Comparison of ENCODE assay signal across 35 mouse cellular contexts in the genomic region with DNA sequence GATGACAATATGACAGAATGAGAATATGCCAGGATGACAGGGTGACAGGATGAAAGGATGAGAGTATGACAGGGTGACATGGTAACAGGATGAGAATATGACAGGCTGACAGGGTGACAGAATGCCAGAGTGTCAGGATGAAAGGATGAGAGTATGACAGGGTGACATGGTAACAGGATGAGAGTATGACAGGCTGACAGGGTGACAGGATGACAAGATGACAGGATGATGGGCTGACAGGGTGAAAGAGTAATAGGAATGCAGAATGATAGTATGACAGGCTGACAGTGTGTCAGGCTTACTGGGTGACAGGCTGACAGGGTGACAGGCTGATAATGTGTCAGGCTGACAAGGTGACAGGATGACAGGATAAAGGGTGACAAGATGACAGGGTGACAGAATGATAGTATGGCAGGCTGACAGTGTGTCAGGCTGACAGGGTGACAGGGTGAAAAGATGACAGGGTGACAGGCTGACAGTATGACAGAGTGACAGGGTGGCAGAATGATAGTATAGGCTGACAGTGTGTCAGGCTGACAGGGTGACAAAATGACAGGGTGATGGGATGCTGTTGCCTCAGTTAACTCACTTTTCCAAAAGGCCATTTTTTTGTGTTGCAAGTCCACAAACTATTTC. TPM values are rescaled to one million over a fixed set of nuclear protein-coding genes. Genes with fewer than 3 reads are reported as not detected.
DNase-seq lines count a peak whose midpoint lies in the region; ATAC-seq and TF ChIP-seq lines count a peak whose summit lies in the region.
"Had no signal": no experiment of that assay in that cellular context is flagged by ENCODE, and none has a peak within 500 bp of the region (broad histone marks: within the 10 kb centered on the region; RNA-seq: fewer than 3 reads in every experiment).

No protein-coding gene starts in this region.

- no peaks in the 10 kb centered on the region for H3K36me3 ChIP-seq in forebrain, embryonic 13.5 days (ENCODE audit: poor library complexity, severe bottlenecking)
- no peaks in the 10 kb centered on the region for H3K36me3 ChIP-seq in forebrain, embryonic 14.5 days (ENCODE audit: control insufficient read depth, insufficient read depth, low read length)
- H3K36me3 ChIP-seq in lung, embryonic 14.5 days (ENCODE audit: insufficient read depth): no peaks in the 10 kb centered on the region
- H3K36me3 ChIP-seq in midbrain, embryonic 11.5 days (ENCODE audit: control insufficient read depth, insufficient read depth, low read length): no peaks in the 10 kb centered on the region
- H3K36me3 ChIP-seq in midbrain, embryonic 15.5 days (replicated peaks): no peaks in the 10 kb centered on the region
- H3K36me3 ChIP-seq: embryonic facial prominence, embryonic 12.5 days; hindbrain, embryonic 10.5 days; intestine, embryonic 15.5 days; limb, embryonic 15.5 days; liver, embryonic 13.5 days; neural tube, embryonic 15.5 days had no signal

- TF ChIP-seq CTCF in lung, embryonic 14.5 days (IDR thresholded peaks at IDR 0.05; ENCODE audit: low read depth): no peak
- TF ChIP-seq CTCF in lung, adult 2 months (IDR thresholded peaks at IDR 0.05; ENCODE audit: insufficient read depth, low read length): no peak

- peak; percentile 58 for ATAC-seq in forebrain, embryonic 13.5 days
- no peak for ATAC-seq in forebrain, embryonic 14.5 days
- peak; percentile 90 for ATAC-seq in lung, embryonic 14.5 days (ENCODE audit: insufficient read depth)
- peak; percentile 50 for ATAC-seq in midbrain, embryonic 11.5 days (ENCODE audit: low FRiP score)
- no peak for ATAC-seq in midbrain, embryonic 15.5 days (replicated peaks)
- ATAC-seq in megakaryocyte-erythroid progenitor cell, adult 5-6 weeks (replicated peaks; ENCODE audit: low FRiP score, low TSS enrichment, poor library complexity, severe bottlenecking): peak; percentile 37; the same call in 1 of the 2 replicates
- ATAC-seq: hindbrain, embryonic 16.5 days; intestine, embryonic 15.5 days; lung, postnatal 0 days; Patski had no signal

- H3K9ac ChIP-seq in forebrain, embryonic 13.5 days: no peak overlapping the region
- no peak overlapping the region for H3K9ac ChIP-seq in forebrain, embryonic 14.5 days (ENCODE audit: low read length)
- H3K9ac ChIP-seq in lung, embryonic 14.5 days: no peak overlapping the region
- H3K9ac ChIP-seq in midbrain, embryonic 11.5 days (ENCODE audit: low read length): no peak overlapping the region
- no peak overlapping the region for H3K9ac ChIP-seq in midbrain, embryonic 15.5 days
- H3K9ac ChIP-seq: embryonic facial prominence, embryonic 12.5 days; intestine, embryonic 15.5 days; limb, embryonic 15.5 days; liver, embryonic 13.5 days; neural tube, embryonic 15.5 days had no signal

- no peak for TF ChIP-seq POLR2A in lung, adult 2 months (IDR thresholded peaks at IDR 0.05; ENCODE audit: borderline replicate concordance, extremely low read depth, low read depth, low read length)

- H3K27ac ChIP-seq in forebrain, embryonic 13.5 days: no peak overlapping the region
- H3K27ac ChIP-seq in forebrain, embryonic 14.5 days (ENCODE audit: low read depth, low read length): no peak overlapping the region
- no peak overlapping the region for H3K27ac ChIP-seq in lung, embryonic 14.5 days (ENCODE audit: low read depth)
- H3K27ac ChIP-seq in midbrain, embryonic 11.5 days (ENCODE audit: low read depth, low read length): no peak overlapping the region
- H3K27ac ChIP-seq in midbrain, embryonic 15.5 days: no peak overlapping the region
- H3K27ac ChIP-seq: embryonic facial prominence, embryonic 12.5 days; hindbrain, embryonic 10.5 days; intestine, embryonic 15.5 days; layer of hippocampus, adult 2 months; left cerebral cortex, adult 2 months; limb, embryonic 15.5 days; liver, embryonic 13.5 days; neural tube, embryonic 15.5 days; stomach, postnatal 0 days had no signal

- no peak overlapping the region for H3K4me2 ChIP-seq in forebrain, embryonic 13.5 days
- H3K4me2 ChIP-seq in forebrain, embryonic 14.5 days (ENCODE audit: low read length): no peak overlapping the region
- H3K4me2 ChIP-seq in lung, embryonic 14.5 days: no peak overlapping the region
- H3K4me2 ChIP-seq in midbrain, embryonic 11.5 days: no peak overlapping the region
- H3K4me2 ChIP-seq in midbrain, embryonic 15.5 days: no peak overlapping the region
- H3K4me2 ChIP-seq: embryonic facial prominence, embryonic 12.5 days; intestine, embryonic 15.5 days; limb, embryonic 15.5 days; liver, embryonic 13.5 days; neural tube, embryonic 15.5 days had no signal

- no peak for DNase-seq in forebrain, embryonic 14.5 days (ENCODE audit: low spot score)
- DNase-seq in lung, embryonic 14.5 days: peak; percentile 33
- no peak for DNase-seq in lung, adult 2 months
- no peak for DNase-seq in midbrain, embryonic 11.5 days (ENCODE audit: low spot score, missing footprints)
- DNase-seq in left cerebral cortex, adult 9 months (ENCODE audit: low spot score in 2 of 2): no peak
- DNase-seq: adrenal gland, postnatal 10 days; cerebellum, adult 8-10 months; cerebellum, postnatal 25 days; heart, postnatal 14 days; kidney, adult 2 months; kidney, postnatal 36 days; liver, embryonic 13.5 days; retina, postnatal 1 day; right cerebral cortex, postnatal 14 days; thymus, adult 18-20 months; thymus, postnatal 25 days had no signal

- H3K27me3 ChIP-seq in forebrain, embryonic 13.5 days: no peaks in the 10 kb centered on the region
- H3K27me3 ChIP-seq in forebrain, embryonic 14.5 days (replicated peaks; ENCODE audit: control insufficient read depth, insufficient read depth, low read length): no peaks in the 10 kb centered on the region
- no peaks in the 10 kb centered on the region for H3K27me3 ChIP-seq in lung, embryonic 14.5 days (ENCODE audit: insufficient read depth, low read length)
- no peaks in the 10 kb centered on the region for H3K27me3 ChIP-seq in midbrain, embryonic 11.5 days (ENCODE audit: control insufficient read depth, insufficient read depth, low read length)
- no peaks in the 10 kb centered on the region for H3K27me3 ChIP-seq in midbrain, embryonic 15.5 days (replicated peaks)
- H3K27me3 ChIP-seq: embryonic facial prominence, embryonic 12.5 days; intestine, embryonic 15.5 days; limb, embryonic 15.5 days; liver, embryonic 13.5 days; neural tube, embryonic 15.5 days; Patski had no signal

- H3K4me3 ChIP-seq in forebrain, embryonic 13.5 days: no peak overlapping the region
- no peak overlapping the region for H3K4me3 ChIP-seq in forebrain, embryonic 14.5 days (ENCODE audit: low read depth, low read length)
- no peak overlapping the region for H3K4me3 ChIP-seq in lung, embryonic 14.5 days (ENCODE audit: low read depth, low read length)
- H3K4me3 ChIP-seq in lung, adult 2 months (replicated peaks; ENCODE audit: extremely low read depth, low read depth, low read length): no peak overlapping the region
- H3K4me3 ChIP-seq in midbrain, embryonic 11.5 days (ENCODE audit: low read depth, low read length): no peak overlapping the region
- H3K4me3 ChIP-seq in midbrain, embryonic 15.5 days: no peak overlapping the region
- H3K4me3 ChIP-seq: embryonic facial prominence, embryonic 12.5 days; hindbrain, embryonic 10.5 days; intestine, embryonic 15.5 days; layer of hippocampus, adult 2 months; left cerebral cortex, adult 2 months; limb, embryonic 15.5 days; liver, embryonic 13.5 days; neural tube, embryonic 15.5 days had no signal

- no peaks in the 10 kb centered on the region; the same call in 1 of the 2 replicates for H3K9me3 ChIP-seq in forebrain, embryonic 13.5 days (replicated peaks)
- no peaks in the 10 kb centered on the region for H3K9me3 ChIP-seq in forebrain, embryonic 14.5 days (replicated peaks; ENCODE audit: control insufficient read depth, low read length)
- H3K9me3 ChIP-seq in lung, embryonic 14.5 days (ENCODE audit: low read depth, low read length): no peaks in the 10 kb centered on the region
- H3K9me3 ChIP-seq in midbrain, embryonic 11.5 days (ENCODE audit: control insufficient read depth, low read length): no peaks in the 10 kb centered on the region
- no peaks in the 10 kb centered on the region for H3K9me3 ChIP-seq in midbrain, embryonic 15.5 days
- H3K9me3 ChIP-seq: embryonic facial prominence, embryonic 12.5 days; intestine, embryonic 15.5 days; limb, embryonic 15.5 days; liver, embryonic 13.5 days; neural tube, embryonic 15.5 days had no signal

- no peaks in the 10 kb centered on the region for H3K4me1 ChIP-seq in forebrain, embryonic 13.5 days
- no peaks in the 10 kb centered on the region for H3K4me1 ChIP-seq in forebrain, embryonic 14.5 days (ENCODE audit: control insufficient read depth, insufficient read depth, low read length)
- H3K4me1 ChIP-seq in lung, embryonic 14.5 days (ENCODE audit: insufficient read depth): no peaks in the 10 kb centered on the region
- no peaks in the 10 kb centered on the region for H3K4me1 ChIP-seq in lung, adult 2 months (ENCODE audit: control insufficient read depth, insufficient read depth, low read length)
- H3K4me1 ChIP-seq in midbrain, embryonic 11.5 days (ENCODE audit: control insufficient read depth, insufficient read depth, low read length): no peaks in the 10 kb centered on the region
- no peaks in the 10 kb centered on the region for H3K4me1 ChIP-seq in midbrain, embryonic 15.5 days
- H3K4me1 ChIP-seq: hindbrain, embryonic 10.5 days; intestine, embryonic 15.5 days; limb, embryonic 15.5 days; liver, embryonic 13.5 days; neural tube, embryonic 15.5 days had no signal

RNA-seq across cellular contexts. Expression of gene Spata9, which starts 11.5 kb away (rescaled TPM):
- polyA plus RNA-seq in forebrain, embryonic 13.5 days (2015; fragmentation: Nextera tagmentation; extraction: Ambion mirVana): 1.2 and 1.8 TPM in 2 replicates
- polyA plus RNA-seq in forebrain, embryonic 14.5 days (2014; fragmentation: Nextera tagmentation; extraction: Ambion mirVana): 2.2 and 2.4 TPM in 2 replicates
- 0.81 and 0.82 TPM in 2 replicates for polyA plus RNA-seq in lung, embryonic 14.5 days (2014; fragmentation: Nextera tagmentation; extraction: Ambion mirVana)
- not detected in 2 replicates for polyA plus RNA-seq in lung, adult 2 months (2012; rRNA removed)
- 0.72 and 1.0 TPM in 2 replicates for polyA plus RNA-seq in midbrain, embryonic 11.5 days (2014; fragmentation: Nextera tagmentation; extraction: Ambion mirVana)
- polyA plus RNA-seq in midbrain, embryonic 15.5 days (2015; fragmentation: Nextera tagmentation; extraction: Ambion mirVana): 2.2 and 3.6 TPM in 2 replicates
- total RNA-seq in megakaryocyte-erythroid progenitor cell, adult 5-6 weeks (2014; fragmentation: Nextera tagmentation): 0.98 TPM in 1 of 2 replicates, not detected in the other
- total RNA-seq in megakaryocyte-erythroid progenitor cell, adult 5-6 weeks (2017): not detected in 2 replicates
- total RNA-seq: adrenal gland, postnatal 10 days; gastrocnemius, adult 8-10 months; heart, adult 8-10 months; heart, postnatal 14 days; left cerebral cortex, adult 2 months; left cerebral cortex, postnatal 36 days; megakaryocyte progenitor cell, adult 5-6 weeks; MEL had no signal
- polyA plus RNA-seq: kidney, adult 2 months had no signal

RNA-seq across cellular contexts. Expression of gene Rhobtb3, which starts 11.8 kb away (rescaled TPM):
- polyA plus RNA-seq in forebrain, embryonic 13.5 days (2015; fragmentation: Nextera tagmentation; extraction: Ambion mirVana): 38.3 and 38.7 TPM in 2 replicates
- polyA plus RNA-seq in forebrain, embryonic 14.5 days (2014; fragmentation: Nextera tagmentation; extraction: Ambion mirVana): 38.3 and 40.2 TPM in 2 replicates
- polyA plus RNA-seq in lung, embryonic 14.5 days (2014; fragmentation: Nextera tagmentation; extraction: Ambion mirVana): 49.2 and 52.4 TPM in 2 replicates
- 3.3 and 4.6 TPM in 2 replicates for polyA plus RNA-seq in lung, adult 2 months (2012; rRNA removed)
- polyA plus RNA-seq in midbrain, embryonic 11.5 days (2014; fragmentation: Nextera tagmentation; extraction: Ambion mirVana): 71.1 and 72.3 TPM in 2 replicates
- polyA plus RNA-seq in midbrain, embryonic 15.5 days (2015; fragmentation: Nextera tagmentation; extraction: Ambion mirVana): 22.9 and 23.2 TPM in 2 replicates
- total RNA-seq in megakaryocyte-erythroid progenitor cell, adult 5-6 weeks (2014; fragmentation: Nextera tagmentation): 5.3 and 5.4 TPM in 2 replicates
- total RNA-seq in megakaryocyte-erythroid progenitor cell, adult 5-6 weeks (2017): 4.3 and 16.0 TPM in 2 replicates
- total RNA-seq: MEL had no signal

Comparison
In these comparisons a context has a peak if more than half of its experiments do, and no peak if none do; other contexts are left out.
1. ATAC-seq: peak in forebrain, embryonic 13.5 days (single experiment), lung, embryonic 14.5 days (single experiment), midbrain, embryonic 11.5 days (single experiment) and megakaryocyte-erythroid progenitor cell, adult 5-6 weeks (single experiment); none in forebrain, embryonic 14.5 days (single experiment) and midbrain, embryonic 15.5 days (single experiment).